Mouse (Mus musculus) bone marrow, adult 2 months (tissue): Measurements from ENCODE around the gene Gm11595. TPM values are rescaled to one million over a fixed set of nuclear protein-coding genes. Genes with fewer than 3 reads are reported as not detected.

Experiments used
- H3K27ac ChIP-seq: fragments of 200-500 bp; 2 replicates; pipeline ENCODE4 v1.5.1; 2012; ENCODE audit warnings: low read depth, mild to moderate bottlenecking, control low read depth, inconsistent platforms, low read length; ENCODE audit not compliant: control insufficient read depth, poor library complexity, insufficient read depth
- H3K4me1 ChIP-seq: fragments of 200-500 bp; 2 replicates; pipeline ENCODE4 v1.6.1; 2011; ENCODE audit warnings: low read length; ENCODE audit not compliant: control insufficient read depth, insufficient read depth
- H3K4me3 ChIP-seq: fragments of 200-500 bp; replicated peaks from 2 replicates; pipeline ENCODE3; 2011; ENCODE audit warnings: mild to moderate bottlenecking, low read depth, low read length, control low read depth; ENCODE audit not compliant: control insufficient read depth
- CTCF ChIP-seq: fragments of 200-500 bp; IDR thresholded peaks from 2 replicates; pipeline ENCODE4 v1.5.1; 2011; ENCODE audit warnings: low read length, control low read depth; ENCODE audit not compliant: control insufficient read depth, insufficient read depth
- POLR2A ChIP-seq: fragments of 200-500 bp; IDR thresholded peaks from 2 replicates; pipeline ENCODE4 v1.6.1; 2011; ENCODE audit warnings: low read depth, mild to moderate bottlenecking, control low read depth, low read length, borderline replicate concordance; ENCODE audit not compliant: control insufficient read depth
- WGBS: fragments of 180-500 bp; shearing (Covaris S2); methylation state at CpG from one replicate; pipeline ENCODE4 v1.1.7; 2018; 5-methylcytosine and 5-hydroxymethylcytosine counted together
- polyA plus RNA-seq: library from polyadenylated mRNA; stranded (reverse); fragments of >200 nt; gene quantifications from 2 replicates; pipeline ENCODE4 v1.2.4, GENCODE M21; 2011; ENCODE audit warnings: low replicate concordance; ENCODE audit not compliant: missing spikeins, insufficient read depth, insufficient read length

Gene Gm11595
- polyA plus RNA-seq, 1 experiment, result not detected

GRCm38 (mm10) chr11:99758877-99759276 is 13.8 kb downstream of the Gm11595 start:
- TF ChIP-seq POLR2A (no peak), CTCF (no peak)
- Histone ChIP-seq H3K4me1 (no peaks in the 10 kb centered on the region), H3K27ac (no peak overlapping the region), H3K4me3 (no peak overlapping the region)
- WGBS, result 81% methylated on average over 1 of the region's 1 CpGs

- Histone ChIP-seq H3K27ac (no peak overlapping the region), H3K4me1 (no peaks in the 10 kb centered on the region), H3K4me3 (no peak overlapping the region)
- TF ChIP-seq CTCF (no peak), POLR2A (no peak)
- WGBS, result 75% methylated on average over 3 of the region's 3 CpGs
Measured at GRCm38 (mm10) chr11:99743985-99744384, 28.7 kb downstream of the Gm11595 start.

- no peak for TF ChIP-seq POLR2A
- no peak for TF ChIP-seq CTCF
- Histone ChIP-seq H3K4me1 (no peaks in the 10 kb centered on the region; the same call in 1 of the 2 replicates), H3K27ac (no peak within 1 kb of the TSS), H3K4me3 (no peak within 1 kb of the TSS)
- WGBS, result 61% methylated on average over 2 of the region's 2 CpGs
Measured at GRCm38 (mm10) chr11:99734190-99734589, 38.5 kb downstream of the Gm11595 start, which contains the start of gene Gm14180. Gene Gm14180 (minus strand): TSS chr11:99734290.

- Histone ChIP-seq H3K27ac (no peak overlapping the region), H3K4me3 (no peak overlapping the region), H3K4me1 (no peaks in the 10 kb centered on the region)
- TF ChIP-seq CTCF, result no peak
- no peak for TF ChIP-seq POLR2A
- 75% methylated on average over 2 of the region's 2 CpGs for WGBS
Measured at GRCm38 (mm10) chr11:99724061-99724460, 48.7 kb downstream of the Gm11595 start.

Other genes with a start within 250 kb of the Gm11595 start
- gene Krt40, start 229.8 kb downstream of the Gm11595 start, polyA plus RNA-seq, result not detected in 2 replicates
- gene Krtap3-3, start 222.0 kb downstream of the Gm11595 start, polyA plus RNA-seq, result not detected in 2 replicates
- not detected in 2 replicates for gene Krtap3-2, start 216.1 kb downstream of the Gm11595 start, polyA plus RNA-seq
- not detected in 2 replicates for gene Gm11939, start 213.4 kb downstream of the Gm11595 start, polyA plus RNA-seq
- not detected in 2 replicates for gene Krtap3-1, start 206.3 kb downstream of the Gm11595 start, polyA plus RNA-seq
- 1.5 TPM in 1 of 2 replicates, not detected in the other for gene Krtap1-5, start 191.9 kb downstream of the Gm11595 start, polyA plus RNA-seq
- gene Krtap1-4, start 189.3 kb downstream of the Gm11595 start, polyA plus RNA-seq, result not detected in 2 replicates
- not detected in 2 replicates for gene Krtap1-3, start 181.6 kb downstream of the Gm11595 start, polyA plus RNA-seq
- not detected in 2 replicates for gene Krtap9-3, start 174.8 kb downstream of the Gm11595 start, polyA plus RNA-seq
- not detected in 2 replicates for gene Gm11938, start 169.6 kb downstream of the Gm11595 start, polyA plus RNA-seq
- not detected in 2 replicates for gene Gm11937, start 162.7 kb downstream of the Gm11595 start, polyA plus RNA-seq
- gene Krtap2-4, start 158.1 kb downstream of the Gm11595 start, polyA plus RNA-seq, result not detected in 2 replicates
- not detected in 2 replicates for gene Gm11562, start 152.5 kb downstream of the Gm11595 start, polyA plus RNA-seq
- not detected in 2 replicates for gene Krtap4-1, start 144.7 kb downstream of the Gm11595 start, polyA plus RNA-seq
- not detected in 2 replicates for gene Krtap4-2, start 137.8 kb downstream of the Gm11595 start, polyA plus RNA-seq
- not detected in 2 replicates for gene Krtap4-7, start 128.8 kb downstream of the Gm11595 start, polyA plus RNA-seq
- not detected in 2 replicates for gene Gm11555, start 122.7 kb downstream of the Gm11595 start, polyA plus RNA-seq
- gene Gm11563, start 114.0 kb downstream of the Gm11595 start, polyA plus RNA-seq, result not detected in 2 replicates
- not detected in 2 replicates for gene Krtap4-6, start 107.0 kb downstream of the Gm11595 start, polyA plus RNA-seq
- not detected in 2 replicates for gene Gm14190, start 82.2 kb downstream of the Gm11595 start, polyA plus RNA-seq
- gene Gm14180, start 38.6 kb downstream of the Gm11595 start, polyA plus RNA-seq, result not detected in 2 replicates
- gene Krtap4-8, start 7.8 kb upstream of the Gm11595 start, polyA plus RNA-seq, result not detected in 2 replicates
- not detected in 2 replicates for gene Krtap4-9, start 12.3 kb upstream of the Gm11595 start, polyA plus RNA-seq
- not detected in 2 replicates for gene Gm11596, start 20.6 kb upstream of the Gm11595 start, polyA plus RNA-seq
- not detected in 2 replicates for gene Gm11569, start 26.0 kb upstream of the Gm11595 start, polyA plus RNA-seq
- not detected in 2 replicates for gene Gm11554, start 31.5 kb upstream of the Gm11595 start, polyA plus RNA-seq
- not detected in 2 replicates for gene Krtap4-13, start 37.0 kb upstream of the Gm11595 start, polyA plus RNA-seq
- gene Gm11564, start 42.8 kb upstream of the Gm11595 start, polyA plus RNA-seq, result not detected in 2 replicates
- gene 2300003K06Rik, start 65.2 kb upstream of the Gm11595 start, polyA plus RNA-seq, result not detected in 2 replicates
- gene Krtap4-16, start 78.7 kb upstream of the Gm11595 start, polyA plus RNA-seq, result not detected in 2 replicates
- gene Gm11568, start 85.0 kb upstream of the Gm11595 start, polyA plus RNA-seq, result not detected in 2 replicates
- not detected in 2 replicates for gene Gm11559, start 91.6 kb upstream of the Gm11595 start, polyA plus RNA-seq
- gene Krtap9-1, start 100.5 kb upstream of the Gm11595 start, polyA plus RNA-seq, result not detected in 2 replicates
- not detected in 2 replicates for gene Gm11567, start 106.3 kb upstream of the Gm11595 start, polyA plus RNA-seq
- gene Krtap31-1, start 135.0 kb upstream of the Gm11595 start, polyA plus RNA-seq, result not detected in 2 replicates
- not detected in 2 replicates for gene Gm11565, start 141.8 kb upstream of the Gm11595 start, polyA plus RNA-seq
- gene Krtap31-2, start 163.4 kb upstream of the Gm11595 start, polyA plus RNA-seq, result not detected in 2 replicates
- not detected in 2 replicates for gene Krtap9-5, start 175.6 kb upstream of the Gm11595 start, polyA plus RNA-seq
- gene Krtap29-1, start 206.1 kb upstream of the Gm11595 start, polyA plus RNA-seq, result not detected in 2 replicates
- gene Krtap16-1, start 213.7 kb upstream of the Gm11595 start, polyA plus RNA-seq, result not detected in 2 replicates
- gene Krtap17-1, start 221.1 kb upstream of the Gm11595 start, polyA plus RNA-seq, result not detected in 2 replicates
- not detected in 2 replicates for gene Krt33a, start 243.3 kb upstream of the Gm11595 start, polyA plus RNA-seq